Mouse (Mus musculus) hematopoietic stem cell, adult 5-6 weeks (primary cell): Measurements from ENCODE around the gene Rtn4rl2. TPM values are rescaled to one million over a fixed set of nuclear protein-coding genes. Genes with fewer than 3 reads are reported as not detected.
A peak's percentile ranks its signal among the peaks of the same experiment; 100 is the strongest.

ENCODE experiments used
- ATAC-seq, 2 experiments: fragments of 125-278 bp in 1 of 2; replicated peaks in 1 of 2; 2 replicates each; pipeline ENCODE4 v1.8.0; 2016 to 2017; ENCODE audit warnings: inconsistent platforms in 2 of 2, mild to moderate bottlenecking in 2 of 2, moderate number of reproducible peaks in 2 of 2, low read depth in 1 of 2, moderate TSS enrichment in 1 of 2; ENCODE audit not compliant: low FRiP score in 2 of 2, poor library complexity in 2 of 2, severe bottlenecking in 2 of 2, insufficient read depth in 1 of 2, low TSS enrichment in 1 of 2
- total RNA-seq: library from RNA; stranded (forward); fragments of 172-1452, 232-1000 nt; gene quantifications from 2 replicates; pipeline ENCODE4 v1.2.3, GENCODE M21; 2017

The Rtn4rl2 gene
- total RNA-seq, 1 experiment from 2014 or later, result not detected

- ATAC-seq, result peak; percentile 27 to 35; a peak in 2 of 4 replicates
Observed at GRCm38 (mm10) chr2:84887411-84888271, 1.1 kb upstream of the Rtn4rl2 start.

- no peak for ATAC-seq
Observed at GRCm38 (mm10) chr2:84886821-84887281, 341 bp upstream of the Rtn4rl2 start.

GRCm38 (mm10) chr2:84885084-84886055 lies 1.1 kb downstream of the Rtn4rl2 start:
- ATAC-seq, result no peak

GRCm38 (mm10) chr2:84884611-84885010 lies 1.9 kb downstream of the Rtn4rl2 start:
- ATAC-seq, result no peak

- no peak for ATAC-seq
Observed at GRCm38 (mm10) chr2:84883942-84884341, 2.6 kb downstream of the Rtn4rl2 start.

GRCm38 (mm10) chr2:84883530-84883929 lies 3.0 kb downstream of the Rtn4rl2 start:
- ATAC-seq, result no peak

GRCm38 (mm10) chr2:84883084-84883483 lies 3.4 kb downstream of the Rtn4rl2 start:
- ATAC-seq, result no peak

- peak; percentile 55 to 70 for ATAC-seq
Observed at GRCm38 (mm10) chr2:84882606-84883005, 3.9 kb downstream of the Rtn4rl2 start.

- ATAC-seq, result no peak
Observed at GRCm38 (mm10) chr2:84880590-84880989, 5.9 kb downstream of the Rtn4rl2 start.

- no peak for ATAC-seq
Observed at GRCm38 (mm10) chr2:84875842-84876241, 10.7 kb downstream of the Rtn4rl2 start.

- ATAC-seq, result no peak
Observed at GRCm38 (mm10) chr2:84872105-84872716, 14.3 kb downstream of the Rtn4rl2 start.

GRCm38 (mm10) chr2:84870623-84871160 lies 15.8 kb downstream of the Rtn4rl2 start:
- 0 out of 4 replicates have a peak, but pooled peaks of 1 of the 2 experiments have one; percentile 5 for ATAC-seq

GRCm38 (mm10) chr2:84868977-84869376 lies 17.5 kb downstream of the Rtn4rl2 start:
- peak; percentile 46 to 66; a peak in 3 of 4 replicates for ATAC-seq

GRCm38 (mm10) chr2:84868521-84868943 lies 18.0 kb downstream of the Rtn4rl2 start:
- peak; percentile 65 to 68 for ATAC-seq

GRCm38 (mm10) chr2:84865616-84866571 lies 20.6 kb downstream of the Rtn4rl2 start:
- ATAC-seq, result peak in 1 of 2 experiments; percentile 51; a peak in 2 of 4 replicates

- ATAC-seq, result no peak; a peak in 1 of 4 replicates
Observed at GRCm38 (mm10) chr2:84862231-84862630, 24.3 kb downstream of the Rtn4rl2 start.
